Mouse (Mus musculus) adrenal gland, adult 18-20 months (tissue): ENCODE results near the gene Wasf2. TPM values are rescaled to one million over a fixed set of nuclear protein-coding genes. Genes with fewer than 3 reads are reported as not detected.

Experiments used
- DNase-seq, 2 experiments: peaks; one replicate each; pipeline ENCODE4 v3.0.0; 2021 to 2022; ENCODE audit warnings: low spot score in 2 of 2
- long read RNA-seq, 2 experiments: library from polyadenylated mRNA; stranded (forward); transcript quantifications; one replicate each; pipeline ENCODE4 v2.0.0; 2021
- total RNA-seq, 2 experiments: library from RNA; stranded (reverse); gene quantifications; 1 replicate in 1 of 2; 2 replicates in 1 of 2; pipeline ENCODE4 v1.2.3; 2021

Gene Wasf2
- total RNA-seq = 100 to 1,000 TPM in 1 of 2 experiments, 10 to 100 TPM in 1; 97.5 to 102 TPM
- long read RNA-seq, experiment 1, full-length matches to known transcripts = 3 of 18 reads
- long read RNA-seq, experiment 1, partial matches to known transcripts = 15 of 18 reads
- long read RNA-seq, experiment 1, other reads (novel, unspliced or antisense) = 0 of 18 reads
- long read RNA-seq, experiment 2, full-length matches to known transcripts = 1 of 48 reads
- long read RNA-seq, experiment 2, partial matches to known transcripts = 15 of 48 reads
- long read RNA-seq, experiment 2, other reads (novel, unspliced or antisense) = 32 of 48 reads

DNA sequence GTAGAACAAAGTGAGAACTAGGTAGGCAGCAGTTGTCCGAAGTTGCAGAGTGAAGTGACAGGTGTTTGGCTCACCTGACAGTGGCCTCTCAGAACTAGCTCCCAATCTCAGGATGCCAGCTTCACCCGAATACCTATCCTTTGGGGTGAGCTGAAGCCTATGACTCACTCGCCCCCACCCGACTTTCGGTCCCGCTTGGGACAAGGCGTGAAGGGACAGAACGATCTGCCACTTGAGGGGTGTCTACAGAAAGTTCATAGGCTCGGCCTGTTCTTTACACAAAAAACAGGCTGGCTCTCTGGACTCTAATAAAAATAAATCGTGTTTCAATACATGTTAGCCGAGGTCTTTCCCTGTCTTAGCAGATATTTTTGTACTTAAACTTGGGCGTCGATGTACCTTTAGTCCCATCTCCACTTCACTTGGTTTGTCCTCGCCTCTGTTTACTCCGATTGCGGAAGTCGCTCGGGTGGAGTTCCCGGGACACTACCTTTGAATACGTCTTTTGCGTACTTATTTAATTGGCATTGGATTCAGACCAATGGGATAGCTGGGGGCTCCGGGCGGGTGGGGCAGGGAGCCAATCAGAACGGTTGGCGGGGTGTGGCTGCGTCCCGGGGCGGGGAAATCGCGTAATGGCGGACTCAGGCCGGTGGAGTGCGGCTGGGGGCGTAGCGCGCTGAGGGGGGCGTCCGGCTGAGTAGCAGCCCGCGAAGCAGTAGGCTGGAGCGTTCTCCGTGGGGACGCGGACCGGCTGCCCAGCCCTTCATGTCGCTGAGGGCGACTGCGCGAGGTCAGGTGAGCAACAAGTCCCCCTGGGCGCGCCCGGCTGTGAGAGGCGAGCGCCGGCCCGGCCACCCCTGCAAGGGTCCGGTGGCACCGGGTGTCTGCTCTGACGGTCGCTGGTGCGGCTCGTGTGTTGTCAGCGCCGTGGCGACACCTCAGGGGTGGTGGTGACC, at the start of gene Wasf2:
Wasf2 (plus strand) TSS at position 575 of the 959 bp plus-strand sequence.
- DNase-seq = peak; percentile 89 to 91

- DNase-seq = no peak
Measured at GRCm38 (mm10) chr4:133080862-133081261, 49.4 kb upstream of the Wasf2 start.

- peak in 1 of 2 experiments; percentile 48 for DNase-seq
Measured at GRCm38 (mm10) chr4:133082216-133082773, 48.0 kb upstream of the Wasf2 start.

GRCm38 (mm10) chr4:133083991-133084861, 46.1 kb upstream of the Wasf2 start:
- DNase-seq = peak in 1 of 2 experiments; percentile 47

DNA sequence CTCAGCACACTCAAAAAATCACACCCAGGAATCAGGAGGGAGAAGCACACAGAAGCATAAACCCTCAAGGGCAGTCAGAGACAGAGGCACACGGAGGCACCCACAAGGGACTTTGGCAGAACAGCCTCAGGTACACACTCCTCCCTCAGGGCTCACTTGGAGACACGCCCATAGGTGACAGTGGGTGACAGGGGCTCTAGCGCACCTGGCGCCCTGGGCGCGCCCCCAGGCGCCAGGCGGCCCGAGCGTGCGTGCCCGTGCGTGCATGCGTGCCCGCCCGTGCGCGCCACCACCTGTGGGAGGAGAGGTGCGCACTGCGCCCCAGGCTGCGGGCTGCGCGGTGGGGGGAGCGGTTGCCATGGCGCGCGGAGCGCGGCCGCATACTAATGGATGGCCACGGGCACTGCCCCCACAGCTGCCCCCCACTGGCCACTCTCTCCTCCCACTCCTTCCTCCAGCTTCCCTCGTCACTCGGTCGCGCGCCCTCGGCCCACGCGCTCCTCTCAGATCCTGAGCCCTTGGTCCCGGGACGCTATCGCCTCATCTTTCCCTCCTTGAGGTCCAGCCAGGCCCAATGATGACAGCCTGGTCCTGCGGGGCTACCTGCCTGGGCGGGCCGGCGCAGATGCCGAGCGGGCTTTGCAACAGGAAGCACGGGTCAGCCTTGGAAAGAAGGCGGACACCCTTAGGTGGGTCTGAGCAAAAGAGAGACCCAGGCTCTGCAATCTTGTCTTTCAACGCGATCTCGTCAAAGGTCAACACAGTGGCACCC, 45.1 kb upstream of the Wasf2 start:
- peak in 1 of 2 experiments; percentile 53 for DNase-seq

GRCm38 (mm10) chr4:133085783-133086342, 44.4 kb upstream of the Wasf2 start:
- no peak for DNase-seq

DNA sequence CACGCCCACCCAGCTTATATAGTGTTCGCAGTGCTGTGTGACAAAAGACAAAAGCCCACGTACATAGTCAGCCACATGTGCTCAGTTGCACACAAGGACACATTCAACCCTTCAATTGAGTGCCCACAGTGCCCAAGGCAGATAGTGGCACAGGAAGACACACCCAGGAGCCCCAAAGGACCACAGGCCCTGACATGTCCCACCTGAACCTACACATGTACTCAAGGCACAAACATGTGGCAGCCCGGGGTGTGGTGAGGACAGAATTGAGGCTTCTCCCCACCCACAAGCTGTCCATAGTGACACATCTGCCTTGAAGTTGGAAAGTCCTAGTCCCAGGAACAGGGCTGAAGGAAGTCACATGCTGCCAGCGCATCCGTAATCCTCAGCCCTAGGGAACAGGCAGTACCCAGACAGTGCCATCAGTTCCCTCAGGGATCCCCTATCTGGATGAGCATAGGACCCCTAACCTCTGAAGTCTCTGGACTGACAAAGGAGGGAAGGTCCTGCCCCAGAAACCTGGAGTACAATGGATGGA, 43.1 kb upstream of the Wasf2 start:
- DNase-seq = no peak

DNA sequence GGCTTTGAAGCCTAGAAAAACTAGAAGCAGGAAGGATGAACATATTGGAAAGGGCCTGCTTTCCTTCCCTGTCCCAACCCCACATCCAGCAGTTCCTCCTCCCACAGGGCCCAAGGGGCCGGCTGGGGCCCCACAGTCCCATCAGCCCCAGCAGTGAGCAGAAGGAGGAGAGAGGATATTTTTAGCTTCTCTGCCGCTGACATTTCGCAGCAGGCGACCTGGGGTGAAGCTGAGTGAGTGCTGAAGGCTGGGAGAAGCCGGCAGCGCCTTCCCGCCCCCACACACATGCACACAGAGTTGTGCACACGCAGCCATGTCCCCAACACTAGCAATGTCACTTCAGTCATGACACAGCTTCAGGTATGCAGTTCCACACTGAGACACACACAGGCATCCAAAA, 42.5 kb upstream of the Wasf2 start:
- DNase-seq = no peak

- no peak for DNase-seq
Measured at GRCm38 (mm10) chr4:133089319-133089718, 41.0 kb upstream of the Wasf2 start.

- DNase-seq = no peak
Measured at GRCm38 (mm10) chr4:133089802-133090201, 40.5 kb upstream of the Wasf2 start.

DNA sequence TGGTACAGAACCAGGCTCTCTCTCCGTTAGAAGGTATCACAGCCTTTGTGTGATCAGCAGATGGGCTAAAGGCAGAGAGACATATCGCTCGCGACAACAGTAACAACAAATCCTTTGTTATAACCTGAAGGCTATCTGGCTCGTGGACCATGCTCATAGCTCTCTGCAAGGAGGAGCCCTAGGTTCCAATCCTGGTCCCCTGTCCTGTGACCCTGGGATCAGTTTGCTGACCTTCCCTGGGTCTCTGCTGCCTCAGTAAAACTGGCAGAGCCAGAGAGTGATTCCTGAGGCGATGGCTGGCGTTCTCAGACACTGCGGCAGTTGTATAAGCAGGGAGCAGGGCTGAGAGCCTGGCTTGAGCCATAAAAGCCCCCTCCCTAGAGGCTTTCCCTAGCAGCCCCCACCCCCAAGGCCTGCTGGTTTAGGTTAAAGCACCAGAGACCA, 40.0 kb upstream of the Wasf2 start:
- DNase-seq = no peak

GRCm38 (mm10) chr4:133090720-133091458, 39.4 kb upstream of the Wasf2 start:
- no peak for DNase-seq

GRCm38 (mm10) chr4:133091459-133091785, 38.9 kb upstream of the Wasf2 start:
- DNase-seq = no peak

DNA sequence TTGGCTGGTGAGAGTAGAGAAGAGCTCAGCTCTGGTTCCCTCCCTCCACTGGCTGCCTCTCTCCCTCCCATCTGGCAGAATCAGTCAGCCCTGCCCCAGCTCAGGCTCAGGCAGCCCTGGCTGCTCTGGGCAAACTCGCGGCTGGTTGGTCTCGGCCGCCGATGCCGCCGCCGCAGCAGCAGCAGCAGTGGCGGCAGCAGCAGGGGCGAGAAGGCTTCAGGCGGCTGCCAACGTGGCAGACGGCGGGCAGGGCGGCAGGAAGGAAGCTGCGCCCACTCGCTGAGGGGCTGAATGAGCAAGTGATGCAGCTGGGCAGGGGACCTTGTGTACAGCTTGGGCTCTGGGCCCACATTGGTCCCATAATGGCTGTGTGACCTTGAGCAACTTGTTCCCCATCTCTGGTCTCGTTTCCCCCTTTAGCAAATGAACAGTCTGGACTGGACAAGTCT, 37.8 kb upstream of the Wasf2 start:
- DNase-seq = no peak

- DNase-seq = no peak
Measured at GRCm38 (mm10) chr4:133093056-133093455, 37.2 kb upstream of the Wasf2 start.

GRCm38 (mm10) chr4:133093481-133094033, 36.7 kb upstream of the Wasf2 start:
- no peak for DNase-seq

GRCm38 (mm10) chr4:133094255-133094654, 36.0 kb upstream of the Wasf2 start:
- no peak for DNase-seq
